Mouse (Mus musculus) heart, postnatal 0 days (tissue): ENCODE results near the gene Rbfox1.

ENCODE experiments used
- CTCF ChIP-seq: IDR thresholded peaks from 2 replicates; pipeline ENCODE4 v1.5.1; 2016; ENCODE audit warnings: antibody characterized with exemption, control low read depth, low read depth
- EP300 ChIP-seq: IDR thresholded peaks from 2 replicates; pipeline ENCODE4 v1.6.1; 2016; ENCODE audit warnings: antibody characterized with exemption, low read depth

GRCm38 (mm10) chr16:6019361-6019760 lies 134.2 kb downstream of the Rbfox1 start:
- TF ChIP-seq CTCF = no peak
- TF ChIP-seq EP300 = no peak
